Mouse (Mus musculus) CH12.LX (cell line): ENCODE measurements at regions not wholly inside any gene's neighbourhood (a gene's known extent, or its start where the extent isn't known, plus 50 kb on each side); places are given as distances from the start of the nearest gene placed in this dataset.

ENCODE experiments used
- DNase-seq: peaks from one replicate; pipeline ENCODE4 v3.0.0-alpha.2; 2013; ENCODE audit errors: extremely low read depth
- H3K27ac ChIP-seq: 2 replicates; pipeline ENCODE4 v1.5.1; 2012; ENCODE audit warnings: low read depth, mild to moderate bottlenecking, control low read depth, moderate library complexity; ENCODE audit not compliant: insufficient read depth
- H3K27me3 ChIP-seq: replicated peaks from 2 replicates; pipeline ENCODE3; 2012; ENCODE audit warnings: inconsistent platforms
- H3K36me3 ChIP-seq, 2 experiments: replicated peaks in 1 of 2; 2 replicates each; pipeline versions ENCODE3 to v1.6.1; 2012; ENCODE audit warnings: inconsistent platforms in 1 of 2, low read length in 1 of 2, mild to moderate bottlenecking in 1 of 2, mixed read lengths in 1 of 2, moderate library complexity in 1 of 2; ENCODE audit not compliant: control insufficient read depth in 1 of 2, insufficient read depth in 1 of 2
- H3K4me1 ChIP-seq, 2 experiments: 2 replicates each; pipeline ENCODE4 v1.6.1; 2012; ENCODE audit warnings: inconsistent platforms in 1 of 2, moderate library complexity in 1 of 2; ENCODE audit not compliant: insufficient read depth in 2 of 2, control insufficient read depth in 1 of 2
- H3K4me2 ChIP-seq: 2 replicates; pipeline ENCODE4 v1.6.1; 2012; ENCODE audit warnings: low read depth, mild to moderate bottlenecking, control low read depth; ENCODE audit not compliant: poor library complexity, insufficient read depth, severe bottlenecking
- H3K4me3 ChIP-seq, 3 experiments: fragments of 150-350 bp in 1 of 3; sonication (generic) in 1 of 3; replicated peaks in 1 of 3; 2 replicates each; pipeline versions ENCODE3 to v1.5.1; 2011 to 2012; ENCODE audit warnings: low read depth in 2 of 3, low read length in 2 of 3, mild to moderate bottlenecking in 2 of 3, moderate library complexity in 2 of 3, control low read depth in 1 of 3, improper control_type of control experiment in 1 of 3, inconsistent platforms in 1 of 3, mixed read lengths in 1 of 3; ENCODE audit not compliant: poor library complexity in 1 of 3
- H3K79me2 ChIP-seq: replicated peaks from 2 replicates; pipeline ENCODE4 v1.6.1; 2012; ENCODE audit warnings: mild to moderate bottlenecking, moderate library complexity; ENCODE audit not compliant: control insufficient read depth, poor library complexity, insufficient read depth, severe bottlenecking; ENCODE audit errors: extremely low read depth
- H3K9ac ChIP-seq: 2 replicates; pipeline ENCODE4 v1.6.1; 2012; ENCODE audit warnings: low read depth, mild to moderate bottlenecking, control low read depth, moderate library complexity; ENCODE audit not compliant: insufficient read depth
- H3K9me3 ChIP-seq: replicated peaks from 2 replicates; pipeline ENCODE3; 2012; ENCODE audit warnings: low read length, inconsistent platforms, mixed read lengths
- CHD1 ChIP-seq: IDR thresholded peaks from 2 replicates; pipeline ENCODE4 v1.6.1; 2012; ENCODE audit warnings: low read depth, low read length, improper control_type of control experiment, inconsistent platforms
- E2F4 ChIP-seq: IDR thresholded peaks from 2 replicates; pipeline ENCODE4 v1.6.1; 2011; ENCODE audit warnings: low read depth, low read length, improper control_type of control experiment; ENCODE audit not compliant: insufficient replicate concordance
- ETS1 ChIP-seq: conservative IDR thresholded peaks from 2 replicates; pipeline ENCODE4 v1.6.1; 2012; ENCODE audit warnings: low read depth, mild to moderate bottlenecking, inconsistent platforms, low read length, improper control_type of control experiment, moderate library complexity
- MAX ChIP-seq: IDR thresholded peaks from 2 replicates; pipeline ENCODE4 v1.6.1; 2011; ENCODE audit warnings: low read length, improper control_type of control experiment
- MXI1 ChIP-seq: IDR thresholded peaks from 2 replicates; pipeline ENCODE4 v1.6.1; 2011; ENCODE audit warnings: mild to moderate bottlenecking, low read depth, low read length, improper control_type of control experiment
- NELFE ChIP-seq: IDR thresholded peaks from 2 replicates; pipeline ENCODE4 v1.6.1; 2011; ENCODE audit warnings: low read depth, low read length, improper control_type of control experiment
- RAD21 ChIP-seq: IDR thresholded peaks from 2 replicates; pipeline ENCODE4 v1.6.1; 2011; ENCODE audit warnings: low read depth, mild to moderate bottlenecking, low read length, improper control_type of control experiment, moderate library complexity
- RCOR1 ChIP-seq: conservative IDR thresholded peaks from 2 replicates; pipeline ENCODE4 v1.6.1; 2012; ENCODE audit warnings: low read depth, mild to moderate bottlenecking, inconsistent platforms, low read length, improper control_type of control experiment
- TBP ChIP-seq: conservative IDR thresholded peaks from 2 replicates; pipeline ENCODE4 v1.6.1; 2011; ENCODE audit warnings: low read depth, low read length, improper control_type of control experiment
- USF2 ChIP-seq: conservative IDR thresholded peaks from 2 replicates; pipeline ENCODE4 v1.6.1; 2011; ENCODE audit warnings: low read depth, low read length, improper control_type of control experiment
- ZC3H11A ChIP-seq: IDR thresholded peaks from 2 replicates; pipeline ENCODE4 v1.6.1; 2012; ENCODE audit warnings: low read depth, mild to moderate bottlenecking, inconsistent platforms, low read length, improper control_type of control experiment
- ZNF384 ChIP-seq: IDR thresholded peaks from 2 replicates; pipeline ENCODE4 v1.6.1; 2012; ENCODE audit warnings: low read depth, low read length, improper control_type of control experiment, inconsistent platforms
- dilution Hi-C: fragments of 300-500 bp; cut with MboI; formaldehyde crosslinking; loops from 2 replicates; pipeline ENCODE4 v1.14.3; 2020; ENCODE audit warnings: low sequenced_read_pairs; ENCODE audit not compliant: extremely low pct_unique_long_range_greater_than_20kb, extremely low pct_ligation_motif_present
- in situ Hi-C: fragments of 300-500 bp; cut with MboI; formaldehyde crosslinking; loops from 3 replicates; pipeline ENCODE4 v1.14.3; 2019; ENCODE audit warnings: low sequenced_read_pairs, low pct_ligation_motif_present, low pct_unique_long_range_greater_than_20kb, mixed read lengths

DNA sequence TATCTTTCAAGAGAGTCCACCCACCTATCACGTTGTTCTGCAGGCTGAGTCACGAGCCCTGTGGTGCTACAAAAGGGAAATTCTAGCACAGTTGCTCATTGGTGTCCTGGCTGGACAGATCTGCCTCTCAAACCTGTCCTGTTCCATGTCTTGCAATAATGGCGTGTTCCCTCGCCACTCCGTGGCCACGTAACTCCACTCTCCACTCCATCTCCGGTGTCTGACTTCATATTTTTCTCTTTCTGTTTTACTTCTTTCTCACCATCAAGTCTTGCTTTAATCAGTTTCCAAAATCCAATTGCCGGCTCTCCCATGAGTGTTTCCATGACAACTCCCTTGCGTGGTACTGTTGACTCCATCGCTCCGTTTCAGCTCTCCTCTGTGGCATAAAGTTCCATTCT, 107.1 kb upstream of the Oxgr1 start:
- DNase-seq = no peak
- dilution Hi-C loops = no loop called here
- H3K9me3 ChIP-seq = no peaks in the 10 kb centered on the region

DNA sequence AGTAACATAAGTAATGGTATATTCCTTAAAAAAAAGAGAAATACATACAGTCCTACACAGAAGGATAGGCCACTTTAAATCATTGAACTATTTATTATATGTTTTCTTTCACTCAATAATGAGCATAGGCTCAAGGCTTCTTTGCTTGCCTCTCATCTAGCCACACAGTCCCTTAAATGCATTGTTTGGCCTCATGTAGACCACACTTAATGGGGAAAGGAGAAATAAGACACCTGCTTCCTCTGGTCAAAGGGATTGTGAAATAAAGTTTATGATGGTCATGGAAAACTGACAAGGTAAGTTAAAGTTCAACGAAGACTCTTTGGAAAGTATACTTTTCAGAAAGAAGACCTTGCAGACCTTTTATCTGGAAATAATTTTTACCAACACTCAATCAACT, 108.4 kb upstream of the Oxgr1 start:
- DNase-seq = no peak
- H3K4me2 ChIP-seq = no peak overlapping the region
- TF ChIP-seq RAD21 (no peak), USF2 (no peak), ETS1 (no peak), E2F4 (no peak)
- in situ Hi-C loops = no loop called here
- no peaks in the 10 kb centered on the region for H3K9me3 ChIP-seq
- H3K36me3 ChIP-seq = no peaks in the 10 kb centered on the region
- H3K79me2 ChIP-seq = no peaks in the 10 kb centered on the region
- no peak overlapping the region for H3K27ac ChIP-seq
- no peak overlapping the region for H3K9ac ChIP-seq
- no peak overlapping the region for H3K4me3 ChIP-seq
- dilution Hi-C loops = no loop called here
- no peaks in the 10 kb centered on the region for H3K4me1 ChIP-seq
- H3K27me3 ChIP-seq = no peaks in the 10 kb centered on the region

More for the DNA sequence above, 107.1 kb upstream of the Oxgr1 start:
- Histone ChIP-seq H3K36me3 (no peaks in the 10 kb centered on the region), H3K4me3 (no peak overlapping the region), H3K27me3 (no peaks in the 10 kb centered on the region)
- TF ChIP-seq ZC3H11A = no peak
- no peak for TF ChIP-seq ZNF384
- TF ChIP-seq RCOR1 = no peak
- TF ChIP-seq CHD1 = no peak
- TF ChIP-seq TBP = no peak
- no peak for TF ChIP-seq MAX
- TF ChIP-seq, all 38 proteins: peak for 0
- Histone ChIP-seq H3K4me2 (no peak overlapping the region), H3K27ac (no peak overlapping the region), H3K9ac (no peak overlapping the region), H3K4me1 (no peaks in the 10 kb centered on the region), H3K79me2 (no peaks in the 10 kb centered on the region)
- in situ Hi-C loops = no loop called here

DNA sequence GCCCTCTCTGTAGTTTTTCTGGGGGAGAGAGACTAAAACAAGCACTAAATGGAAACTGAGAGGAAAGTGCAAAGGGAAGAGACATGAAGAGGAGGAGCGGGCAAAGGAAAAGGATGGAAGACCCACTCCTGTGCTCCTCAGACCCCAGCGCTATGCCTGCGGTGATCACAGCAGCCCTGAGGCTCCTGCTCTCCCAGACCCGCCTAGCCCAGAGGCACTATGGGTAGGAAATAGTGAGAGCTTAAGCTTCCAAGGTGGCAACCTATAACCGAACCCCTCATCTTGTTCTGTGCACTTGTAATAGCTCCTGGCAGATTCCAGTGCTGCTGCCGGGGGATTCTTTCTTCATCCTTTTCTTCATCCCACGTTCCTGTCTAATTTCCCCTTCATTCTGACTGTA, 112.2 kb upstream of the Oxgr1 start:
- H3K27me3 ChIP-seq = no peaks in the 10 kb centered on the region
- no peak overlapping the region for H3K27ac ChIP-seq
- peaks cover 0 to 8% of the 10 kb centered on the region in 2 experiments; a peak in 2 of 4 replicates for H3K4me1 ChIP-seq
- no peaks in the 10 kb centered on the region for H3K9me3 ChIP-seq
- H3K4me3 ChIP-seq = no peak overlapping the region
- no peak overlapping the region for H3K4me2 ChIP-seq
- no peaks in the 10 kb centered on the region for H3K36me3 ChIP-seq
- in situ Hi-C loops = no loop called here
- dilution Hi-C loops = no loop called here
- TF ChIP-seq NELFE = no peak
- no peak for TF ChIP-seq E2F4
- no peak for TF ChIP-seq MXI1
- H3K79me2 ChIP-seq = no peaks in the 10 kb centered on the region
- DNase-seq = no peak
- no peak overlapping the region for H3K9ac ChIP-seq
